Mouse (Mus musculus) CD4-positive naive resting alpha-beta T cell, adult 57 days (primary cell): Measurements from ENCODE around the gene Sowahd. TPM values are rescaled to one million over a fixed set of nuclear protein-coding genes. Genes with fewer than 3 reads are reported as not detected.

ENCODE experiments used
- total RNA-seq: library from RNA; stranded (reverse); gene quantifications from one replicate; pipeline ENCODE4 v1.2.4, GENCODE M21; 2023

Gene Sowahd
- not detected for total RNA-seq

GRCm38 (mm10) chrX:37048066-37048889 lies at the start of gene Sowahd:
Sowahd (plus strand) TSS chrX:37048845.

DNA sequence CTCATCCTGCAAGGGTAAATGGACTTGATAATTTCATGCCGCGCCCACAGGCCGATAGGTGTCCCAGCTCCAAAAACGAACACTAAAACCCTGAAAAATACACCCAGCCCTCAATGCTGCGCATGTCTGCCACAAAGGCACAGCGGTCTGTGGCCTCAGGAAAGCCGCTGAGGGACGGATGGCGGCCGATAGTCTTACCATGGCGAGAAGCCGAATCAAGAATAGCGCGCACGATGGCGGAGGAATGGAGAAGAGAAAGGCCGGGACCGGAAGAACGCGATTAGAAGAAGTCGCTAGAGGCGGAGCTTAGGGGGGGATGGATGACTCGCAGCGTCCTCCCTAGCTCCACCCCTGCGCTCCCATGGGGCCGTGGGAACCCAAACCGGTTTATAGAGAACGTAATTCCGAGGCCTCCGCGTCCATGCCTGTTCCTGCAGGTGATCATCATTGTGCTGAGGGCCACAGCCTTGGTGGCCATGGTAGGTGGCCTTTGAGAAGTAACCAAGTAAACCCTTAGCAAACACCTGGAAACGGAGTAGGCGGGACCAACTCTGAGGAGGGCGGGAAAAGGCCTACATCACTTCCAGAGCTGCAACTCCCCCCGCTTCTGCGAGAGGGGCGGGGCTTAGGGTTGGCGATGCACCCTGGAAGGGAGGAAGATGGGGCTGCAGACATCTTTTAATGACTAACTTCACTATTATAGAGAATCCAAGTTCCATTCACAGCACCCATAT lies 36.4 kb downstream of the Sowahd start, which contains the start of gene Rpl39:
TSS of gene Rpl39 (minus strand) at position 476 of the 734 bp plus-strand sequence.

Other genes starting within 250 kb of the Sowahd start
- gene Ube2a, start 174.9 kb upstream of the Sowahd start, total RNA-seq, result 71.5 TPM
- gene C330007P06Rik, start 174.7 kb upstream of the Sowahd start, total RNA-seq, result 33.4 TPM
- 15.8 TPM for gene Nkrf, start 145.9 kb upstream of the Sowahd start, total RNA-seq
- 151 TPM for gene Sept6, start 57.1 kb upstream of the Sowahd start, total RNA-seq
- gene Rpl39, start 36.6 kb downstream of the Sowahd start, total RNA-seq, result 1,478 TPM
- 27.4 TPM for gene Upf3b, start 61.5 kb downstream of the Sowahd start, total RNA-seq
- 16.9 TPM for gene Nkap, start 78.0 kb downstream of the Sowahd start, total RNA-seq
- gene Akap14, start 120.0 kb downstream of the Sowahd start, total RNA-seq, result not detected
- 87.6 TPM for gene Ndufa1, start 142.3 kb downstream of the Sowahd start, total RNA-seq
- gene Rnf113a1, start 142.4 kb downstream of the Sowahd start, total RNA-seq, result 3.2 TPM
- not detected for gene Gm9, start 162.2 kb downstream of the Sowahd start, total RNA-seq
- not detected for gene Rhox1, start 173.4 kb downstream of the Sowahd start, total RNA-seq
- not detected for gene Rhox2a, start 196.1 kb downstream of the Sowahd start, total RNA-seq
- gene Rhox3a, start 201.1 kb downstream of the Sowahd start, total RNA-seq, result not detected
- gene Rhox4a, start 216.5 kb downstream of the Sowahd start, total RNA-seq, result not detected